Mouse (Mus musculus) splenic B cell, adult 2 months (primary cell): Measurements from ENCODE around the gene Cd68.
A peak's percentile ranks its signal among the peaks of the same experiment; 100 is the strongest.

ENCODE experiments used
- DNase-seq: peaks from one replicate; pipeline ENCODE4 v3.0.0-alpha.2; 2011; ENCODE audit warnings: low read depth, low spot score
- H3K27me3 ChIP-seq: 2 replicates; pipeline ENCODE4 v1.6.1; 2012; ENCODE audit warnings: mild to moderate bottlenecking, low read length, moderate library complexity, mixed read lengths; ENCODE audit not compliant: control insufficient read depth, poor library complexity, insufficient read depth, severe bottlenecking
- H3K36me3 ChIP-seq: 2 replicates; pipeline ENCODE4 v1.6.1; 2012; ENCODE audit warnings: mild to moderate bottlenecking, low read length, moderate library complexity, mixed read lengths; ENCODE audit not compliant: control insufficient read depth, poor library complexity, insufficient read depth, severe bottlenecking

Cd68 gene

GRCm38 (mm10) chr11:69665961-69666664 lies at the start of gene Cd68:
Gene Cd68, minus strand, starts transcription at chr11:69666153.
- no peaks in the 10 kb centered on the region for H3K27me3 ChIP-seq
- peaks cover 15% of the 10 kb centered on the region for H3K36me3 ChIP-seq
- peak; percentile 91 for DNase-seq

GRCm38 (mm10) chr11:69715482-69715881 lies 49.5 kb upstream of the Cd68 start:
- DNase-seq: peak; percentile 39
- Histone ChIP-seq H3K27me3 (no peaks in the 10 kb centered on the region), H3K36me3 (no peaks in the 10 kb centered on the region)

GRCm38 (mm10) chr11:69714636-69715329 lies 48.8 kb upstream of the Cd68 start:
- no peak for DNase-seq
- H3K27me3 ChIP-seq: no peaks in the 10 kb centered on the region
- no peaks in the 10 kb centered on the region for H3K36me3 ChIP-seq

GRCm38 (mm10) chr11:69712954-69713672 lies 47.2 kb upstream of the Cd68 start:
- Histone ChIP-seq H3K36me3 (no peaks in the 10 kb centered on the region), H3K27me3 (no peaks in the 10 kb centered on the region)
- DNase-seq: no peak

GRCm38 (mm10) chr11:69711082-69711481 lies 45.1 kb upstream of the Cd68 start:
- no peak for DNase-seq
- H3K36me3 ChIP-seq: no peaks in the 10 kb centered on the region
- H3K27me3 ChIP-seq: no peaks in the 10 kb centered on the region

- DNase-seq: no peak
- Histone ChIP-seq H3K36me3 (no peaks in the 10 kb centered on the region), H3K27me3 (no peaks in the 10 kb centered on the region)
Measured at GRCm38 (mm10) chr11:69710470-69710869, 44.5 kb upstream of the Cd68 start.

GRCm38 (mm10) chr11:69709554-69710446 lies 43.8 kb upstream of the Cd68 start:
- Histone ChIP-seq H3K36me3 (no peaks in the 10 kb centered on the region), H3K27me3 (no peaks in the 10 kb centered on the region)
- no peak for DNase-seq

- no peak for DNase-seq
- no peaks in the 10 kb centered on the region for H3K36me3 ChIP-seq
Measured at GRCm38 (mm10) chr11:69708614-69709265, 42.8 kb upstream of the Cd68 start.

GRCm38 (mm10) chr11:69707873-69708381 lies 42.0 kb upstream of the Cd68 start:
- no peaks in the 10 kb centered on the region for H3K27me3 ChIP-seq
- no peak for DNase-seq
- no peaks in the 10 kb centered on the region for H3K36me3 ChIP-seq

More at GRCm38 (mm10) chr11:69708614-69709265, 42.8 kb upstream of the Cd68 start:
- no peaks in the 10 kb centered on the region for H3K27me3 ChIP-seq

- no peak for DNase-seq
- Histone ChIP-seq H3K36me3 (no peaks in the 10 kb centered on the region), H3K27me3 (no peaks in the 10 kb centered on the region)
Measured at GRCm38 (mm10) chr11:69707480-69707847, 41.5 kb upstream of the Cd68 start.

- DNase-seq: no peak
- Histone ChIP-seq H3K36me3 (no peaks in the 10 kb centered on the region), H3K27me3 (no peaks in the 10 kb centered on the region)
Measured at GRCm38 (mm10) chr11:69706775-69707479, 41.0 kb upstream of the Cd68 start.

- DNase-seq: no peak
- no peaks in the 10 kb centered on the region for H3K36me3 ChIP-seq
- H3K27me3 ChIP-seq: no peaks in the 10 kb centered on the region
Measured at GRCm38 (mm10) chr11:69704613-69705010, 38.7 kb upstream of the Cd68 start.

GRCm38 (mm10) chr11:69703814-69704612 lies 38.1 kb upstream of the Cd68 start:
- no peaks in the 10 kb centered on the region for H3K27me3 ChIP-seq
- no peaks in the 10 kb centered on the region for H3K36me3 ChIP-seq
- no peak for DNase-seq
